Mouse (Mus musculus) hindbrain, embryonic 11.5 days (tissue): ENCODE results near the gene Slc25a15. TPM values are rescaled to one million over a fixed set of nuclear protein-coding genes. Genes with fewer than 3 reads are reported as not detected.
A peak's percentile ranks its signal among the peaks of the same experiment; 100 is the strongest.

ENCODE experiments used
- ATAC-seq: fragments of 200-750 bp; cut with Nextera tagmentation; 2 replicates; pipeline ENCODE4 v1.8.0; 2017; ENCODE audit warnings: mild to moderate bottlenecking, moderate TSS enrichment, moderate library complexity; ENCODE audit not compliant: low FRiP score
- DNase-seq: peaks from one replicate; pipeline ENCODE4 v3.0.0-alpha.2; 2015; ENCODE audit warnings: low spot score
- H3K27ac ChIP-seq: fragments of 300-500 bp; sonication (generic); 2 replicates; pipeline ENCODE4 v1.5.1; 2014; ENCODE audit warnings: mild to moderate bottlenecking, low read depth, low read length
- H3K27me3 ChIP-seq: fragments of 300-500 bp; sonication (generic); 2 replicates; pipeline ENCODE4 v1.6.1; 2014; ENCODE audit warnings: mild to moderate bottlenecking, low read length, moderate library complexity, mixed read lengths; ENCODE audit not compliant: control insufficient read depth, insufficient read depth
- H3K36me3 ChIP-seq: fragments of 300-500 bp; sonication (generic); 2 replicates; pipeline ENCODE4 v1.6.1; 2014; ENCODE audit warnings: mild to moderate bottlenecking, low read length, moderate library complexity, mixed read lengths; ENCODE audit not compliant: control insufficient read depth, insufficient read depth
- H3K4me1 ChIP-seq: fragments of 300-500 bp; sonication (generic); replicated peaks from 2 replicates; pipeline ENCODE4 v1.6.1; 2014; ENCODE audit warnings: low read length, mixed read lengths; ENCODE audit not compliant: control insufficient read depth, insufficient read depth
- H3K4me2 ChIP-seq: fragments of 300-500 bp; sonication (generic); replicated peaks from 2 replicates; pipeline ENCODE4 v1.6.1; 2014; ENCODE audit warnings: mild to moderate bottlenecking, low read depth, low read length
- H3K4me3 ChIP-seq: fragments of 300-500 bp; sonication (generic); 2 replicates; pipeline ENCODE4 v1.5.1; 2014; ENCODE audit warnings: low read depth, low read length
- H3K9ac ChIP-seq: fragments of 300-500 bp; sonication (generic); 2 replicates; pipeline ENCODE4 v1.6.1; 2014; ENCODE audit warnings: low read depth, low read length
- H3K9me3 ChIP-seq: fragments of 300-500 bp; sonication (generic); 2 replicates; pipeline ENCODE4 v1.6.1; 2016; ENCODE audit warnings: low read length; ENCODE audit not compliant: control insufficient read depth
- WGBS: fragments of 180-500 bp; shearing (Covaris S2); extraction: QIAGEN DNeasy Blood & Tissue Kit; methylation state at CpG from one replicate; pipeline ENCODE4 v1.1.7; 2014; 5-methylcytosine and 5-hydroxymethylcytosine counted together
- polyA plus RNA-seq: library from polyadenylated mRNA; unstranded; fragments of >200 nt; fragmentation: Nextera tagmentation; extraction: Ambion mirVana; gene quantifications from 2 replicates; pipeline ENCODE4 v1.2.1, GENCODE M21; 2014

Gene Slc25a15
- polyA plus RNA-seq, 1 experiment from 2014 or later, result 11.3 TPM

DNA sequence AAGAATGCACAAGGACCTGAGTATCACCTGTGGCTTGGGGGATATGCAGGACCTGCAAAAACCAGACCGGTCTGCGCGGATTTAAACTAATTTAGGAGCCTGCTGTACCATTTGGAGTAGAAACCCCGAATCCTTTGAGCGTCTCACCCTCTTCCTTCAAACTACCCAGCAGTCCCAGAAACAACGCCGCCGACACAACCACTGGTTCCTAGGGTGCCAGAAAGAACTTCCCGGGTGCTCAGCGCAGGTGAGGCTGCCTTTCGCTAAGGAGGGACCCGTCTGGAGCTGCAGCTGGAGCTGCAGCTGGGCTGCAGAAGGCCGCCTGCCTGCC is 621 bp downstream of the Slc25a15 start:
- WGBS, result under 1% methylated on average over 12 of the region's 13 CpGs
- Histone ChIP-seq H3K4me1 (no peaks in the 10 kb centered on the region), H3K36me3 (no peaks in the 10 kb centered on the region), H3K4me2 (peak overlapping the region; percentile 89), H3K4me3 (peak overlapping the region; percentile 77), H3K9me3 (no peaks in the 10 kb centered on the region), H3K27ac (no peak overlapping the region; the same call in 1 of the 2 replicates), H3K9ac (peak overlapping the region; percentile 70), H3K27me3 (no peaks in the 10 kb centered on the region)
- no peak for DNase-seq
- no peak for ATAC-seq

DNA sequence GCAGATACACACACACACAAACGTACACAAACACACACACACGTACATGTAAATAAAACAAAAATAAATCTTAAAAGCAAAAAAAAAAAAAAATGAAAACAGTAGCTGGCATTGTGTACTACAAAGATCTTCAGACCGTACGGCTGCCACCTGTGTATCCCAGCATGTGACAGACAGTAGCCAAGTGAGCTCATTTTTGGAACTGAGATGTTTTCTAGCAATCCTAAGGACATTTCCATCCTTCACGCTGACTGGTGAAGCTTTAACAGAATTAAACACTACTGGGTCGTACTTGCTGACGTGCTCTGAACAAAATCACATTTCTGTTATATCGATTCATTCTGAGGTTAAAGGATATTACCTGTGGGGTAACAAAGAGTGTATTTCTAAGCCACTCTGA is 3.1 kb downstream of the Slc25a15 start:
- no peaks in the 10 kb centered on the region for H3K4me1 ChIP-seq

DNA sequence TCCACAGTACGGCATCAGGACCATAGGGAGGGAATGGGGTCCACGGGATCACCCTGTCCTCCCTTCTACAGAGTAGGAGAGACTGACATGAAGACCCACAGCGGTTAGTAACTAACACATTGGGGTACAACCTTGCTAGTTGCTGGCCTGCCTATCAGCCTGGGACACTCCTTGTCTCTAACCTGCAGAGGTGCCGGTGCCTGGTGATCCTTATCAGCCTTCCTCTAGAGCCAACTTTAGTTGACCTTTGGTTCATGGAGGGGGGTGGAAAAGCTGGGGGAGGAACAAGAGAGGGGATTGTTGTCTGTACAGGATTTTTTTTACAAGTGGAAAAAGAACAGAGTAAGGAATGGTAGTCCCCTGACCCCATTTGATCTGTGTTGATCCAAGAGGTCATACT is 3.9 kb downstream of the Slc25a15 start:
- Histone ChIP-seq H3K4me2 (no peak overlapping the region), H3K27me3 (no peaks in the 10 kb centered on the region), H3K4me1 (no peaks in the 10 kb centered on the region), H3K4me3 (no peak overlapping the region), H3K36me3 (no peaks in the 10 kb centered on the region), H3K9me3 (no peaks in the 10 kb centered on the region), H3K27ac (no peak overlapping the region), H3K9ac (no peak overlapping the region)
- DNase-seq (no peak), ATAC-seq (no peak)
- 83% methylated on average over 4 of the region's 4 CpGs for WGBS

More for the DNA sequence above, 3.1 kb downstream of the Slc25a15 start:
- ATAC-seq, result no peak
- DNase-seq, result no peak
- Histone ChIP-seq H3K9ac (no peak overlapping the region), H3K27me3 (no peaks in the 10 kb centered on the region), H3K36me3 (no peaks in the 10 kb centered on the region), H3K4me2 (no peak overlapping the region), H3K9me3 (no peaks in the 10 kb centered on the region), H3K27ac (no peak overlapping the region), H3K4me3 (no peak overlapping the region)
- 95% methylated on average over 8 of the region's 8 CpGs for WGBS

DNA sequence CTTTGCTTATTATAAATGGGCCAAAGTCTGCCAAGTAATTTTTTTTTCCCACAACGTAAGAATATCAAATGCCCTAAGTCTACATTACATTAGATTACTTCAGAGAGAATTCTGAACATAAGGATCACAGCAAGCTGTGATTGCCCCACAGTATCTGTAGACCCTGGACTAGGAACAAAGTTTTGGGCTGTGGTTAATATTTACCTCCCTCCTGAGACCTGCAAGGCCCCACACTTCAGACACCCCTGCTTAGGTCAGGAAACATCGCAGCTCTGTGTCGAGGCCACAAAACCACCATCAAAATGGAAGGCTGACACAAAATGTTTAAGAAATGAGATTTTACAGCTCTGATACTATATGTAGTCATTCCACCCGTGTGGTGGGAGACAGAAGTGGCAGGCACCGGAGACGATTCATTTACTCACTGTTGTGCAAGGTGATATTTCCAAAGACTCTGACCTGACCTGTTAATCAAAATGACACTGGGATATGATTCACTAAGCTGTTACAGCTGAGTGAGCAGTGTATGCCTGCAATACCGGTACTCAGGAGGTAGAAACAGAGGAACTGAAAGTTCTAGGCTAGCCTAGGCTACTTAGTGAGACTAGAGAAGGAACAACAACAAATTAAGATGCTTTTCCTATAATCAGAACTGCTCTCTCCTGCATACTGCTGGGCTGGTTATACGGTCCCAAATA is 7.5 kb downstream of the Slc25a15 start:
- Histone ChIP-seq H3K27ac (no peak overlapping the region), H3K4me2 (no peak overlapping the region), H3K9ac (no peak overlapping the region), H3K36me3 (no peaks in the 10 kb centered on the region), H3K9me3 (no peaks in the 10 kb centered on the region), H3K27me3 (no peaks in the 10 kb centered on the region), H3K4me1 (no peaks in the 10 kb centered on the region), H3K4me3 (no peak overlapping the region)
- WGBS, result 93% methylated on average over 8 of the region's 8 CpGs
- no peak for DNase-seq
- no peak for ATAC-seq

DNA sequence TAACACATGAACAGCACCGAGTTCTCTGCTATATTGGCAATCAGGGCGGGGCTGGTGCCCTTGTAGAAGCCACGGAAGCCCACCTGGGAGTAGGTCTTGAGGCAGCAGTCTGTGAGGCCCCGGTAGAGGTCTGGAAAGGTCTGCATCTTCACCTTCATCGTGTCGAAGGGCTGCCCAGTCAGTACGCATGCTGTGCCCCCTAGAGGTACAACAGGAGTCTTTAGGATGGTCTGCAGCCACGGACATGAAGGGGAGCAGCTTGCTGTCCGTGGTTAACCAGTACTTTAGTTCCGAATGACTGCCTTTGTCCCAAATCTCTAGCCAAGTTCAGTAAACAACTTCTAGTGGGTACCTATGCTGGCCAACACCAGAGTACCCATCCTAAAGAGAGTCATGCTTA is 8.5 kb downstream of the Slc25a15 start:
- 85% methylated on average over 10 of the region's 10 CpGs for WGBS
- Histone ChIP-seq H3K27me3 (no peaks in the 10 kb centered on the region), H3K4me1 (no peaks in the 10 kb centered on the region), H3K27ac (no peak overlapping the region), H3K4me2 (no peak overlapping the region), H3K4me3 (no peak overlapping the region), H3K9me3 (no peaks in the 10 kb centered on the region), H3K9ac (no peak overlapping the region), H3K36me3 (no peaks in the 10 kb centered on the region)
- ATAC-seq, result no peak
- DNase-seq, result no peak

DNA sequence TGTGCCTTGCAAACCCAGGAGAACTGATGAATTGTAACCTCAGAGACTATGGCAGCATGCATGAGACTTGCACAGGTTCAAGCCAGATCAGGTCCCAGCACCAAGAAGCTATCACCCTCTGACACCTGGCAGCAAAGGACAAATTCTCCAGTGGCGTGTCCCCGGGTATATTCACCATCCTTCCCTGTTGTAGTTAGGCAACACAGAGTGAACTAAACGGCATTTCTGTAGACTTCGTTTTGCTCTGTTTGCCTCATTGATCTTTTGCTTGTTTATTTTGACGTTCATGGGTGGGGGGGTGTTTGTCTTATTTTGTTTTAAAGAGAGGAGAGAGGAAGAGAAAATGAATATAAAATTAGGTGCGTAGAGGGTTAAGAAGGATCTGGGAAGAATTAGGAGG is 13.2 kb downstream of the Slc25a15 start:
- no peak overlapping the region for H3K4me2 ChIP-seq
- H3K4me3 ChIP-seq, result no peak overlapping the region
- 95% methylated on average over 6 of the region's 6 CpGs for WGBS
- H3K9me3 ChIP-seq, result no peaks in the 10 kb centered on the region
- no peaks in the 10 kb centered on the region for H3K36me3 ChIP-seq
- ATAC-seq, result no peak
- no peaks in the 10 kb centered on the region for H3K27me3 ChIP-seq
- DNase-seq, result no peak
- H3K27ac ChIP-seq, result no peak overlapping the region
- no peak overlapping the region for H3K9ac ChIP-seq
- no peaks in the 10 kb centered on the region for H3K4me1 ChIP-seq

DNA sequence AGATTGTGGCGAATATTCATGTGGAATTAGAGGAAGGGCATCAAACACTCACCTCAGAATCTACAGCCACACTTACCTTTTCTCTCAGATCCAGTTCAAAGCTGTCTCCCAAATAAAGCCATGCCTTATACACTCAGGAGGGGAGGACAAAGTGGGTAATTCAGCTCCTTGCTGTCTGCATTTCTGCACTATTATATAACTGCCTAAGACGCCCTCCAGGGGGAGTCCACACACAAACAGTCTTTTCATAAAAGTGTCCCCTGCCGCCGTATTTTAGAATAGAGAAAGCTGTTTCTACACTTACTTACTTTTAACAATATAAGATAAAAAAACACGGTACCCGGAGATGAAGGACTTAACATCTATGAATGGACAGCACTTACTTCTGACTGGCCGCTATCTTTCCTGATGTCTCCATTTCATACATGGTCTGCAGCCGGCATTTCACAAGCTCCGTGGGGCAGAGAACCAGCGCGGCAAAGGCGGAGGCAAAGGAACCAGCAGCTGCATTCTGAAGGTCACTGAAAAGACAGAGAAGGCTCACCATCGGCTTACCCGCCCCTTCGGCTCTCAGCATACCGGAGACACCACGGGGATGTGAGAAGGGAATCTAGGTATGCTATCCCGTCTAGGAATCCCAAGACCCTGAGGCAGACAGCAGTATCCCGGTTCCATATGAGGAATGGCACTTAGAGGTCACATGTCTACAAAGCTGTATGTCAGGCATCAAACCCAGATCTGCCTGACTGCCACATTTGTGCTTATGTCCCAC is 15.4 kb downstream of the Slc25a15 start:
- WGBS, result 83% methylated on average over 19 of the region's 19 CpGs
- H3K4me2 ChIP-seq, result no peak overlapping the region
- no peak overlapping the region for H3K9ac ChIP-seq
- ATAC-seq, result no peak
- H3K27ac ChIP-seq, result no peak overlapping the region
- H3K27me3 ChIP-seq, result no peaks in the 10 kb centered on the region
- peak; percentile 3 for DNase-seq
- no peaks in the 10 kb centered on the region for H3K9me3 ChIP-seq
- H3K4me3 ChIP-seq, result no peak overlapping the region
- H3K4me1 ChIP-seq, result no peaks in the 10 kb centered on the region
- H3K36me3 ChIP-seq, result no peaks in the 10 kb centered on the region

DNA sequence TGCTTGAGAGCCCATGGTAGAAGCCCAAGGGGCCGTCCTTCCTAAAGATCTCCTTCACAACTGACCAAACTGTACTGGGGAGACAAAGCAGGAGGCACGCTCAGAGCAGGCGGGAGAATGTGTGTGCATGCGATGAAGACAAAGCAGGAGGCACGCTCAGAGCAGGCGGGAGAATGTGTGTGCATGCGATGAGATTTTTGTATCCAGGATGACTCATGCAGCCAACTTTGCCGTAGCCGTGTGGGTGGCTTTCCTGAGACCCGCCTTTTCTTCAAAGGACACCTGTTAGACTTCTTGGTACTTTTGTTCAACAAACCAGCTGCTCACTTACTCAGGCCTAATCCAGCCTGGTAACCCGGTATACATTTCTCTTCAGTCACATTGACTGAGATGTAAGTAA is 17.5 kb downstream of the Slc25a15 start:
- H3K9ac ChIP-seq, result no peak overlapping the region
- ATAC-seq, result no peak
- no peak for DNase-seq
- no peaks in the 10 kb centered on the region for H3K27me3 ChIP-seq
- H3K9me3 ChIP-seq, result no peaks in the 10 kb centered on the region
- H3K27ac ChIP-seq, result no peak overlapping the region
- no peak overlapping the region for H3K4me2 ChIP-seq
- H3K36me3 ChIP-seq, result no peaks in the 10 kb centered on the region
- 96% methylated on average over 11 of the region's 11 CpGs for WGBS
- H3K4me1 ChIP-seq, result no peaks in the 10 kb centered on the region
- H3K4me3 ChIP-seq, result no peak overlapping the region

DNA sequence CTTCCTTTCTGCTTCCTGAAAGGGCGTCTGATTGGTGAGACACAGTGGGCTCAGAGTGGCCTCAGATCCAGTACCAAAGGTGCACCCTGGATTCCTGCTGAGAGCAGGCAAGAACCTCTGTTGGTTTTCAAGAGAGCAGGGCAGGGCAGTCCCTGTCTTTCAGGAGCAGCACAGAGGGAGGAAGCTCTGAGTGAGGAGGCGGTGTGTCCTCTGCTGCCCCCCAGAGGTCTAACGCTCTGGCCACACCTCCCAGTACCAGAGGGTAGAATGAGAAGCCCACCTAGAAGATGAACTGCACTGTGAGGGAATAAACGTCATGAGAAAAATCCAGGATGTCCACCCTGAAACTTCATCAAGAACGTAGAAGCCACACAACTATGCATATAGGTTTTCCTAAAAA is 21.5 kb downstream of the Slc25a15 start:
- Histone ChIP-seq H3K9me3 (no peaks in the 10 kb centered on the region), H3K27me3 (no peaks in the 10 kb centered on the region), H3K4me1 (no peaks in the 10 kb centered on the region), H3K4me3 (no peak overlapping the region), H3K27ac (no peak overlapping the region), H3K4me2 (no peak overlapping the region), H3K36me3 (no peaks in the 10 kb centered on the region), H3K9ac (no peak overlapping the region)
- DNase-seq (peak; percentile 71), ATAC-seq (peak; percentile 77)
- WGBS, result 44% methylated on average over 5 of the region's 5 CpGs
